ENCODE assay signal across 8 mouse cellular contexts in genomic region chr19:12010916-12011559, GRCm38 (mm10). TPM values are rescaled to one million over a fixed set of nuclear protein-coding genes. Genes with fewer than 3 reads are reported as not detected.
DNase-seq lines count a peak whose midpoint lies in the region; ATAC-seq and TF ChIP-seq lines count a peak whose summit lies in the region.

No protein-coding gene starts in this region.

- H3K4me3 ChIP-seq in embryonic facial prominence, embryonic 15.5 days (replicated peaks) = peak overlapping the region; percentile 64
- H3K4me3 ChIP-seq in limb, embryonic 14.5 days (replicated peaks; ENCODE audit: low read length) = peak overlapping the region; percentile 62
- peak overlapping the region; percentile 58 for H3K4me3 ChIP-seq in midbrain, embryonic 16.5 days (ENCODE audit: low read depth, low read length)

- ATAC-seq in embryonic facial prominence, embryonic 15.5 days (ENCODE audit: insufficient number of reproducible peaks, low FRiP score, low TSS enrichment, low read depth) = 0 out of 2 replicates have a peak, but pooled peaks have one; percentile 30
- peak; percentile 53 for ATAC-seq in limb, embryonic 14.5 days (ENCODE audit: low FRiP score, low read depth)
- ATAC-seq in midbrain, embryonic 16.5 days = peak; percentile 77

- no peak for TF ChIP-seq POLR2A in limb, embryonic 14.5 days (IDR thresholded peaks at IDR 0.05; ENCODE audit: borderline replicate concordance, extremely low read depth, insufficient read depth, insufficient read length)

- DNase-seq in 416B (ENCODE audit: low read depth) = peak; percentile 97
- peak; percentile 54 for DNase-seq in adrenal gland, postnatal 25 days
- peak; percentile 63 to 87 for DNase-seq in heart, adult 9 months (ENCODE audit: low spot score in 2 of 2)
- peak; percentile 84 for DNase-seq in kidney, adult 9 months
- DNase-seq in limb, embryonic 14.5 days (ENCODE audit: low spot score) = peak; percentile 95
- DNase-seq in spleen, postnatal 10 days (ENCODE audit: low spot score in 2 of 2) = peak; percentile 64 to 75

- H3K27me3 ChIP-seq in embryonic facial prominence, embryonic 15.5 days = no peaks in the 10 kb centered on the region
- no peaks in the 10 kb centered on the region for H3K27me3 ChIP-seq in limb, embryonic 14.5 days (ENCODE audit: control insufficient read depth, insufficient read depth, low read length)
- no peaks in the 10 kb centered on the region for H3K27me3 ChIP-seq in midbrain, embryonic 16.5 days (ENCODE audit: control insufficient read depth, insufficient read depth, low read depth, low read length)

- H3K36me3 ChIP-seq in embryonic facial prominence, embryonic 15.5 days = no peaks in the 10 kb centered on the region
- no peaks in the 10 kb centered on the region for H3K36me3 ChIP-seq in limb, embryonic 14.5 days (ENCODE audit: control insufficient read depth, insufficient read depth, low read length)
- no peaks in the 10 kb centered on the region for H3K36me3 ChIP-seq in midbrain, embryonic 16.5 days (ENCODE audit: control insufficient read depth, insufficient read depth, low read length)

- H3K27ac ChIP-seq in embryonic facial prominence, embryonic 15.5 days (replicated peaks) = peak overlapping the region; percentile 90
- peak overlapping the region; percentile 86 for H3K27ac ChIP-seq in limb, embryonic 14.5 days (replicated peaks; ENCODE audit: low read depth, low read length)
- peak overlapping the region; percentile 94 for H3K27ac ChIP-seq in midbrain, embryonic 16.5 days (ENCODE audit: low read length)

- WGBS in embryonic facial prominence, embryonic 15.5 days = under 1% methylated on average over 26 of the region's 26 CpGs
- under 1% methylated on average over 26 of the region's 26 CpGs for WGBS in limb, embryonic 14.5 days
- WGBS in midbrain, embryonic 16.5 days = under 1% methylated on average over 26 of the region's 26 CpGs

- H3K9me3 ChIP-seq in embryonic facial prominence, embryonic 15.5 days (replicated peaks) = no peaks in the 10 kb centered on the region
- H3K9me3 ChIP-seq in limb, embryonic 14.5 days (ENCODE audit: control insufficient read depth, low read length) = no peaks in the 10 kb centered on the region
- H3K9me3 ChIP-seq in midbrain, embryonic 16.5 days (replicated peaks; ENCODE audit: control insufficient read depth, low read length, poor library complexity, severe bottlenecking) = no peaks in the 10 kb centered on the region

- H3K4me2 ChIP-seq in embryonic facial prominence, embryonic 15.5 days (replicated peaks) = peak overlapping the region; percentile 74
- H3K4me2 ChIP-seq in limb, embryonic 14.5 days (replicated peaks; ENCODE audit: low read depth, low read length, severe bottlenecking) = peak overlapping the region; percentile 66
- H3K4me2 ChIP-seq in midbrain, embryonic 16.5 days (ENCODE audit: low read length) = peak overlapping the region; percentile 77

- H3K4me1 ChIP-seq in embryonic facial prominence, embryonic 15.5 days = 0 out of 2 replicates have a peak, but pooled peaks cover 8% of the 10 kb centered on the region
- H3K4me1 ChIP-seq in limb, embryonic 14.5 days (ENCODE audit: control insufficient read depth, insufficient read depth, low read length) = peaks cover 4% of the 10 kb centered on the region; the same call in 1 of the 2 replicates
- H3K4me1 ChIP-seq in midbrain, embryonic 16.5 days (ENCODE audit: control insufficient read depth, insufficient read depth, low read length) = peaks cover 6% of the 10 kb centered on the region; the same call in 1 of the 2 replicates

- peak overlapping the region; percentile 59; the same call in 1 of the 2 replicates for H3K9ac ChIP-seq in embryonic facial prominence, embryonic 15.5 days
- peak overlapping the region; percentile 82 for H3K9ac ChIP-seq in limb, embryonic 14.5 days (ENCODE audit: low read depth, low read length, severe bottlenecking)
- H3K9ac ChIP-seq in midbrain, embryonic 16.5 days (ENCODE audit: low read depth, low read length) = peak overlapping the region; percentile 83

RNA-seq across cellular contexts. Expression of gene Olfr1423, which starts 30.1 kb away (rescaled TPM):
- not detected in 2 replicates for total RNA-seq in adrenal gland, postnatal 25 days (2021)
- 0.04 TPM in 1 of 2 replicates, not detected in the other for polyA plus RNA-seq in embryonic facial prominence, embryonic 15.5 days (2015; fragmentation: Nextera tagmentation; extraction: Ambion mirVana)
- not detected in 2 replicates for polyA plus RNA-seq in limb, embryonic 14.5 days (2012; rRNA removed)
- not detected in 2 replicates for polyA plus RNA-seq in limb, embryonic 14.5 days (2014; fragmentation: Nextera tagmentation; extraction: Ambion mirVana)
- polyA plus RNA-seq in midbrain, embryonic 16.5 days (2015; fragmentation: Nextera tagmentation; extraction: Ambion mirVana) = not detected in 2 replicates

RNA-seq across cellular contexts. Expression of gene Osbp, which starts 45.3 kb away (rescaled TPM):
- total RNA-seq in adrenal gland, postnatal 25 days (2021) = 91.9 and 111 TPM in 2 replicates
- 4.5 and 5.4 TPM in 2 replicates for polyA plus RNA-seq in embryonic facial prominence, embryonic 15.5 days (2015; fragmentation: Nextera tagmentation; extraction: Ambion mirVana)
- polyA plus RNA-seq in limb, embryonic 14.5 days (2012; rRNA removed) = 33.4 and 37.5 TPM in 2 replicates
- polyA plus RNA-seq in limb, embryonic 14.5 days (2014; fragmentation: Nextera tagmentation; extraction: Ambion mirVana) = 10.9 and 11.7 TPM in 2 replicates
- polyA plus RNA-seq in midbrain, embryonic 16.5 days (2015; fragmentation: Nextera tagmentation; extraction: Ambion mirVana) = 3.3 and 3.6 TPM in 2 replicates

RNA-seq across cellular contexts. Expression of gene Olfr1424, which starts 51.4 kb away (rescaled TPM):
- not detected in 2 replicates for total RNA-seq in adrenal gland, postnatal 25 days (2021)
- polyA plus RNA-seq in embryonic facial prominence, embryonic 15.5 days (2015; fragmentation: Nextera tagmentation; extraction: Ambion mirVana) = not detected in 2 replicates
- not detected in 2 replicates for polyA plus RNA-seq in limb, embryonic 14.5 days (2012; rRNA removed)
- polyA plus RNA-seq in limb, embryonic 14.5 days (2014; fragmentation: Nextera tagmentation; extraction: Ambion mirVana) = not detected in 2 replicates
- polyA plus RNA-seq in midbrain, embryonic 16.5 days (2015; fragmentation: Nextera tagmentation; extraction: Ambion mirVana) = not detected in 2 replicates

Comparison
In these comparisons a context has a peak if more than half of its experiments do, and no peak if none do; other contexts are left out.
1. Peak in every context shown above with its lines: DNase-seq, ATAC-seq, H3K4me3 ChIP-seq and H3K27ac ChIP-seq.